Mouse (Mus musculus): ENCODE measurements around the gene Sugt1. TPM values are rescaled to one million over a fixed set of nuclear protein-coding genes. Genes with fewer than 3 reads are reported as not detected.

Gene Sugt1
- polyA plus RNA-seq, 1 experiment from 2014 or later = 186 TPM

- Histone ChIP-seq H3K9ac (replicated peaks; ENCODE audit: low read length) (no peak overlapping the region), H3K27ac (replicated peaks; ENCODE audit: low read depth, low read length) (no peak overlapping the region), H3K9me3 (replicated peaks; ENCODE audit: control insufficient read depth, low read length) (no peaks in the 10 kb centered on the region), H3K27me3 (ENCODE audit: control insufficient read depth, insufficient read depth, low read length) (no peaks in the 10 kb centered on the region), H3K4me2 (ENCODE audit: low read depth, low read length) (no peak overlapping the region), H3K4me1 (ENCODE audit: control insufficient read depth, insufficient read depth, low read length) (no peaks in the 10 kb centered on the region), H3K36me3 (replicated peaks; ENCODE audit: control insufficient read depth, insufficient read depth, low read depth, low read length) (no peaks in the 10 kb centered on the region; the same call in none of the 2 replicates), H3K4me3 (ENCODE audit: low read depth, low read length) (no peak overlapping the region)
- ATAC-seq (replicated peaks; ENCODE audit: insufficient number of reproducible peaks, low FRiP score, low TSS enrichment, low read depth) = no peak
- DNase-seq (ENCODE audit: low spot score) = no peak
- WGBS = 95% methylated on average over 6 of the region's 6 CpGs
Observed at GRCm38 (mm10) chr14:79608286-79608685, 20.8 kb downstream of the Sugt1 start.

- Histone ChIP-seq H3K9me3 (replicated peaks; ENCODE audit: control insufficient read depth, low read length) (no peaks in the 10 kb centered on the region), H3K4me3 (ENCODE audit: low read depth, low read length) (no peak overlapping the region), H3K4me1 (ENCODE audit: control insufficient read depth, insufficient read depth, low read length) (no peaks in the 10 kb centered on the region), H3K36me3 (replicated peaks; ENCODE audit: control insufficient read depth, insufficient read depth, low read depth, low read length) (peaks cover 3% of the 10 kb centered on the region), H3K27ac (replicated peaks; ENCODE audit: low read depth, low read length) (no peak overlapping the region), H3K9ac (replicated peaks; ENCODE audit: low read length) (no peak overlapping the region), H3K27me3 (ENCODE audit: control insufficient read depth, insufficient read depth, low read length) (no peaks in the 10 kb centered on the region), H3K4me2 (ENCODE audit: low read depth, low read length) (no peak overlapping the region)
- 85% methylated on average over 8 of the region's 8 CpGs for WGBS
- peak; percentile 42 for DNase-seq (ENCODE audit: low spot score)
- no peak for ATAC-seq (replicated peaks; ENCODE audit: insufficient number of reproducible peaks, low FRiP score, low TSS enrichment, low read depth)
Observed at GRCm38 (mm10) chr14:79617121-79617828, 29.8 kb downstream of the Sugt1 start.

DNA sequence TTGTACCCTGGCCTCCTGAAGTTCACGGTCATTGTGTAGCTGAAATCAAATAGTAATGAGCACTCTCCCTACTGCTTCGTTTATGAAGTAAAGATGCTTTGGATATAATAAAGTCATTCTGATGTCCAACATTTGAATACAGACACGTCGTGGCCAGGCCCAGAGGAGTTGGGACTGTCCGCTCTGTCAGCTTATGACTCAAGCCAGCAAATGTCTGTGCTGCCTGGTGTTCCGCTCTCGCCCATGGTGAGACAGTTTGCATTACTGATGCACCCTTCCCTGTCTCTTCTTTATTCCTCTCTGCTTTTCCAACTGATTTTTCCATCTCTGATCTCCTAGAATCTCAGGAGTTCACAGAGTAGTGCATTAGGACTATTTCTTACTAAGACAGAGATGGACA, 32.3 kb downstream of the Sugt1 start:
- H3K4me2 ChIP-seq (ENCODE audit: low read depth, low read length) = no peak overlapping the region
- H3K27ac ChIP-seq (replicated peaks; ENCODE audit: low read depth, low read length) = no peak overlapping the region
- H3K4me1 ChIP-seq (ENCODE audit: control insufficient read depth, insufficient read depth, low read length) = no peaks in the 10 kb centered on the region
- ATAC-seq (replicated peaks; ENCODE audit: insufficient number of reproducible peaks, low FRiP score, low TSS enrichment, low read depth) (no peak), DNase-seq (ENCODE audit: low spot score) (no peak)
- H3K4me3 ChIP-seq (ENCODE audit: low read depth, low read length) = no peak overlapping the region
- H3K36me3 ChIP-seq (replicated peaks; ENCODE audit: control insufficient read depth, insufficient read depth, low read depth, low read length) = peaks cover 6% of the 10 kb centered on the region
- no peaks in the 10 kb centered on the region for H3K27me3 ChIP-seq (ENCODE audit: control insufficient read depth, insufficient read depth, low read length)
- 93% methylated on average over 7 of the region's 7 CpGs for WGBS
- H3K9me3 ChIP-seq (replicated peaks; ENCODE audit: control insufficient read depth, low read length) = no peaks in the 10 kb centered on the region
- H3K9ac ChIP-seq (replicated peaks; ENCODE audit: low read length) = no peak overlapping the region

GRCm38 (mm10) chr14:79621143-79621542, 33.7 kb downstream of the Sugt1 start:
- H3K4me1 ChIP-seq (ENCODE audit: control insufficient read depth, insufficient read depth, low read length) = no peaks in the 10 kb centered on the region
- no peak overlapping the region for H3K27ac ChIP-seq (replicated peaks; ENCODE audit: low read depth, low read length)
- no peaks in the 10 kb centered on the region for H3K9me3 ChIP-seq (replicated peaks; ENCODE audit: control insufficient read depth, low read length)
- peaks cover 9% of the 10 kb centered on the region for H3K36me3 ChIP-seq (replicated peaks; ENCODE audit: control insufficient read depth, insufficient read depth, low read depth, low read length)
- H3K9ac ChIP-seq (replicated peaks; ENCODE audit: low read length) = no peak overlapping the region
- H3K4me2 ChIP-seq (ENCODE audit: low read depth, low read length) = no peak overlapping the region
- no peak overlapping the region for H3K4me3 ChIP-seq (ENCODE audit: low read depth, low read length)
- ATAC-seq (replicated peaks; ENCODE audit: insufficient number of reproducible peaks, low FRiP score, low TSS enrichment, low read depth) (no peak), DNase-seq (ENCODE audit: low spot score) (no peak)
- no peaks in the 10 kb centered on the region for H3K27me3 ChIP-seq (ENCODE audit: control insufficient read depth, insufficient read depth, low read length)
- 86% methylated on average over 3 of the region's 3 CpGs for WGBS

- Histone ChIP-seq H3K4me3 (ENCODE audit: low read depth, low read length) (no peak overlapping the region), H3K4me1 (ENCODE audit: control insufficient read depth, insufficient read depth, low read length) (no peaks in the 10 kb centered on the region), H3K36me3 (replicated peaks; ENCODE audit: control insufficient read depth, insufficient read depth, low read depth, low read length) (no peaks in the 10 kb centered on the region), H3K9ac (replicated peaks; ENCODE audit: low read length) (no peak overlapping the region), H3K27ac (replicated peaks; ENCODE audit: low read depth, low read length) (no peak overlapping the region), H3K27me3 (ENCODE audit: control insufficient read depth, insufficient read depth, low read length) (no peaks in the 10 kb centered on the region), H3K9me3 (replicated peaks; ENCODE audit: control insufficient read depth, low read length) (no peaks in the 10 kb centered on the region), H3K4me2 (ENCODE audit: low read depth, low read length) (no peak overlapping the region)
- no peak for DNase-seq (ENCODE audit: low spot score)
- 95% methylated on average over 6 of the region's 6 CpGs for WGBS
- ATAC-seq (replicated peaks; ENCODE audit: insufficient number of reproducible peaks, low FRiP score, low TSS enrichment, low read depth) = no peak
Observed at GRCm38 (mm10) chr14:79632330-79632729, 44.8 kb downstream of the Sugt1 start.

GRCm38 (mm10) chr14:79633196-79633595, 45.7 kb downstream of the Sugt1 start:
- Histone ChIP-seq H3K4me1 (ENCODE audit: control insufficient read depth, insufficient read depth, low read length) (no peaks in the 10 kb centered on the region), H3K4me3 (ENCODE audit: low read depth, low read length) (no peak overlapping the region), H3K27ac (replicated peaks; ENCODE audit: low read depth, low read length) (no peak overlapping the region), H3K27me3 (ENCODE audit: control insufficient read depth, insufficient read depth, low read length) (no peaks in the 10 kb centered on the region), H3K9me3 (replicated peaks; ENCODE audit: control insufficient read depth, low read length) (no peaks in the 10 kb centered on the region), H3K36me3 (replicated peaks; ENCODE audit: control insufficient read depth, insufficient read depth, low read depth, low read length) (no peaks in the 10 kb centered on the region), H3K4me2 (ENCODE audit: low read depth, low read length) (no peak overlapping the region), H3K9ac (replicated peaks; ENCODE audit: low read length) (no peak overlapping the region)
- ATAC-seq (replicated peaks; ENCODE audit: insufficient number of reproducible peaks, low FRiP score, low TSS enrichment, low read depth) (no peak), DNase-seq (ENCODE audit: low spot score) (no peak)
- 92% methylated on average over 2 of the region's 2 CpGs for WGBS

DNA sequence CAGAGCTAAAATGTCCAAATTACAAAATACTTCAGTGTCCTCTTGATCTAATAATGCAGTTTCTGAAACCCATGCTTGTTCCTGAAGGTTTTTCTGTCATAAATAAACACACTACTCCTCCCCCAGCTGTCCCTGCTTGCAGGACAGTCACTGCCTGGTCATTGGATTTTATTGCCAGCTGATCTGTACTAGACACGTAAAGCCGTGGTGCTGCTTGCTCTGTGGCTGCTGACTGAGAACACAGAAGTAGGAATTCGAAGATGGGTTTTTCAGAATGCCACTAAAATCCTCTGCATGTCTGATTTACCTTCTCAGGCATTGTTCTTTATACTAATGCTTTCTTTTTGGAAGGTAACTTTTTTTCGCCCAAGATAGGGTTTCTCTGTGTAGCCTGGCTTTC, 49.3 kb downstream of the Sugt1 start:
- Histone ChIP-seq H3K4me3 (ENCODE audit: low read depth, low read length) (no peak overlapping the region), H3K4me1 (ENCODE audit: control insufficient read depth, insufficient read depth, low read length) (no peaks in the 10 kb centered on the region), H3K9ac (replicated peaks; ENCODE audit: low read length) (no peak overlapping the region), H3K27me3 (ENCODE audit: control insufficient read depth, insufficient read depth, low read length) (no peaks in the 10 kb centered on the region), H3K9me3 (replicated peaks; ENCODE audit: control insufficient read depth, low read length) (no peaks in the 10 kb centered on the region), H3K36me3 (replicated peaks; ENCODE audit: control insufficient read depth, insufficient read depth, low read depth, low read length) (no peaks in the 10 kb centered on the region), H3K4me2 (ENCODE audit: low read depth, low read length) (no peak overlapping the region), H3K27ac (replicated peaks; ENCODE audit: low read depth, low read length) (no peak overlapping the region)
- DNase-seq (ENCODE audit: low spot score) (no peak), ATAC-seq (replicated peaks; ENCODE audit: insufficient number of reproducible peaks, low FRiP score, low TSS enrichment, low read depth) (no peak)
- WGBS = 78% methylated on average over 4 of the region's 4 CpGs

DNA sequence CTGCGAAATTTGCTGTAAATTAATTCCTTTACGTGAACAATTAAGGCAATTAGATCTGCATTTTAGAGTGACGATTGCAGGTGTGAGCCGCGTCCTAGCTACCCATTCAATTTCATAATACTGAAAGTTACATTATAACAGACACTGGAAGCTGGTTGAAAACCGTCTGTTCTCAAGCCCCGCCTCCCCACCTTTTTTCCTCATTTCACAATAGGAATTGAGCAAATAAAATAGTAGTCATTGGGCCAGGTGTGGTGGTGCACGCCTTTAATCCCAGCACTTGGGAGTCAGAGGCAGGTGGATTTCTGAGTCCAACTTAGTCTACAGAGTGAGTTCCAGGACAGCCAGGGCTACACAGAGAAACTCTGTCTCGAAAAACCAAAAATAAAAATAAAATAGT, 54.6 kb downstream of the Sugt1 start:
- ATAC-seq (replicated peaks; ENCODE audit: insufficient number of reproducible peaks, low FRiP score, low TSS enrichment, low read depth) (no peak), DNase-seq (ENCODE audit: low spot score) (no peak)
- Histone ChIP-seq H3K4me2 (ENCODE audit: low read depth, low read length) (no peak overlapping the region), H3K4me1 (ENCODE audit: control insufficient read depth, insufficient read depth, low read length) (no peaks in the 10 kb centered on the region), H3K9ac (replicated peaks; ENCODE audit: low read length) (no peak overlapping the region), H3K9me3 (replicated peaks; ENCODE audit: control insufficient read depth, low read length) (no peaks in the 10 kb centered on the region), H3K36me3 (replicated peaks; ENCODE audit: control insufficient read depth, insufficient read depth, low read depth, low read length) (no peaks in the 10 kb centered on the region), H3K27me3 (ENCODE audit: control insufficient read depth, insufficient read depth, low read length) (no peaks in the 10 kb centered on the region), H3K27ac (replicated peaks; ENCODE audit: low read depth, low read length) (no peak overlapping the region), H3K4me3 (ENCODE audit: low read depth, low read length) (no peak overlapping the region)
- 85% methylated on average over 9 of the region's 9 CpGs for WGBS
